Mouse (Mus musculus) spleen, adult 18-20 months (tissue): ENCODE data around the gene Thap7.

ENCODE experiments used
- DNase-seq, 2 experiments: peaks; one replicate each; pipeline ENCODE4 v3.0.0; 2022; ENCODE audit warnings: mixed read lengths in 2 of 2

The Thap7 gene

GRCm38 (mm10) chr16:17486505-17486904 is 44.4 kb downstream of the Thap7 start:
- no peak for DNase-seq

- DNase-seq, result no peak
Measured at GRCm38 (mm10) chr16:17481465-17481864, 49.5 kb downstream of the Thap7 start.

- DNase-seq, result no peak
Measured at GRCm38 (mm10) chr16:17478331-17478943, 52.5 kb downstream of the Thap7 start.
